Mouse (Mus musculus): ENCODE results near the gene Mrps11.

DNA sequence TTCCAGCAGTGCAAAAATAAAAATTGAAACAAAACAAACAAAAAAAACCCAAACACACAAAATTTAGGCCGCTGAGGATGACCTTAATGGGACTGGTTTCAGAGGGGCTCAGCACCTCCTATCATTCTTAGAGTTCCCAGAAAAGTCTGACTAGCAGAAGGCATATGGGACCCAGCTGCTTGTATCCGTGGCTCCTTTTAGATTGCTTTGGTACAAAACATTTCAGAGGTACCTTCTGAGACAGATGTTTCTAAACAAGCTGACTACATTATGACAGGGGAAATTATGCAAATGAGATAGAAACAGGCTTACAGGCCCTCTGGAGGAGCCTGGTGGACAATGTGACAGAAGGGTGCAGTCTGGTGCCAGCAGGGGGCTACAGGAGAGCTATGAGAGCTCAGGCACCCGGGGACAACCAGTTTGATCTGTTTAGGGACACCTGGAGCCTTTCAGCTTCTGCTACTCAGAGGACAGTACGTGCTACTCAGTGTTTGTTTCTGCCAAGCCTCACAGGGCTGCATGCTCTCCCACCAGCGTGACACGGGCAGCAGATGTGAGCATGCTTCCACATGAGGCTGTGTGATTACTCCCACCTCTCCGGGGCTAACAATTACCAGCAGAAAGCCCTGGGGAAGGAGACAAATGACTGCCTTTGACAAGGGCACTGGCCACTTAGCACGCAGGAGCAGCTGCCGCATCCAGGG is 43.9 kb downstream of the Mrps11 start:
- TF ChIP-seq CTCF (conservative IDR thresholded peaks at IDR 0.05; ENCODE audit: insufficient read depth, insufficient read length, low read depth, low read length) (no peak), POLR2A (IDR thresholded peaks at IDR 0.05; ENCODE audit: low read depth, low read length) (no peak)
